Mouse (Mus musculus) urinary bladder, adult 18-20 months (tissue): ENCODE data around the gene Hp.

ENCODE experiments used
- DNase-seq, 2 experiments: peaks; one replicate each; pipeline ENCODE4 v3.0.0; 2022; ENCODE audit warnings: low spot score in 2 of 2, mixed read lengths in 2 of 2

Gene Hp

GRCm38 (mm10) chr8:109564766-109565165, 14.2 kb downstream of the Hp start:
- DNase-seq, result no peak

GRCm38 (mm10) chr8:109563881-109564280, 15.1 kb downstream of the Hp start:
- no peak for DNase-seq

GRCm38 (mm10) chr8:109551663-109552062, 27.3 kb downstream of the Hp start:
- no peak for DNase-seq

- no peak for DNase-seq
These were observed 34.9 kb downstream of the Hp start for GRCm38 (mm10) chr8:109544049-109544448.

- no peak for DNase-seq
These were observed 36.0 kb downstream of the Hp start for GRCm38 (mm10) chr8:109542748-109543519.

GRCm38 (mm10) chr8:109542165-109542564, 36.8 kb downstream of the Hp start:
- DNase-seq, result no peak

- peak; percentile 26 to 55 for DNase-seq
These were observed 42.3 kb downstream of the Hp start for GRCm38 (mm10) chr8:109536703-109537102.

- peak in 1 of 2 experiments; percentile 12 for DNase-seq
These were observed 43.6 kb downstream of the Hp start for GRCm38 (mm10) chr8:109535140-109535990.
